Mouse (Mus musculus) cerebellum, postnatal 14 days (tissue): Measurements from ENCODE around the gene Tgm2.

Experiments
- DNase-seq, 2 experiments: peaks; one replicate each; pipeline ENCODE4 v3.0.0; 2021; ENCODE audit warnings: mixed read lengths in 2 of 2

Gene Tgm2

DNA sequence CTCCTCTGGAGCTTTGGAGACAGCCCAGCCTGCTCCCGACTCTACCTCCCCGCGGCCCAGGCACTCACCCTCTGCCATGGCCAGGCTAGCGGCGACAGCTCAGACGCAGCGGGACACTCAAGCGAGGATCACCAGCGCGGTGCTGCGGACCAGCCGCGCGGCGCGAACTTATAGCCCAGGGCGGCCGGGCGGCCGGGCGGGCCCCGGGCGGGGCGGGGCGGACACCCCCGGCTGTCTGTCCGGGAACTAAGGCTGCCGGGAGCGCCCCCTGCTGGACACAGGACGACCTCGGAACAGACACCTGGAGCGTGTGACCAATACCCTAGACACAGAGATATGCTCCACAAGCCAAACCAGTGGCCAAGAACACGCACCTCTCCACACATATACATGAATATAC lies at the start of gene Tgm2:
Tgm2 (minus strand) TSS at position 214 of the 400 bp plus-strand sequence.
- peak; percentile 84 to 86 for DNase-seq

GRCm38 (mm10) chr2:158194945-158195640 lies 48.9 kb upstream of the Tgm2 start:
- DNase-seq: peak; percentile 62 to 72

DNA sequence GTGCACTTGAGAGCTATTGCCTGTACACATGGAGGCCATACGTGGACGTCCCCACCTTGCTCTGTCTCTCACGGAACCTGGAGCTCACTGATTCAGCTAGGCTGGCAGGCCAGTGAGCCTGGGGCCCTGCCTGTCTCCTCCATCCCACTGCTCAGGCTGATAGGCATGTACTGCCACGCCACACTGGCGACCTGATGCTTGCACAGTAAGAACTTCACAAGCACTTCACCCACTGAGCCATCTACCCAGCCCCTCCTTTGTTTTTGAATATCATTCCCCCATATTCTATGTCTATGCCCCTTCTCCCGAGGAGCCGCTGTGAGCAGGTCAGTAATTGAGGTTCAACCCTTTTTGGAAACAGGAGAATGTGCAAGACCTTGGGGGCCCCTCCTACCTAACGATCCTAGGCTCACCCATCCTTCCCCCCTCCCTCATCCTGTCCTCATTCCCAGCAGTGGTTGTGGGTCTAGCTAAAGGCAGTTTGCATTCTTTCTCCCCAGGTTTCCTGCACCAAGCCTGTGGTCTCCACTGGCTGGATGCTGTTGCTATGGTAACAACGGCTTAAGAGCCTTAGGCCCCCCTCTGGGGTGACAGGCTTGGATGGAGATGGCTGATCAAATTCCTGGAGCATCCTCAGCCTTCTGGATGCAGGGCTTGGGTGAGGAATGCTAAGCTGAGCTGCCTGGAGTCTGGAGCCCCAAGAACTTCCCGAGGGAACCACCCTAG lies 47.5 kb upstream of the Tgm2 start:
- no peak for DNase-seq

DNA sequence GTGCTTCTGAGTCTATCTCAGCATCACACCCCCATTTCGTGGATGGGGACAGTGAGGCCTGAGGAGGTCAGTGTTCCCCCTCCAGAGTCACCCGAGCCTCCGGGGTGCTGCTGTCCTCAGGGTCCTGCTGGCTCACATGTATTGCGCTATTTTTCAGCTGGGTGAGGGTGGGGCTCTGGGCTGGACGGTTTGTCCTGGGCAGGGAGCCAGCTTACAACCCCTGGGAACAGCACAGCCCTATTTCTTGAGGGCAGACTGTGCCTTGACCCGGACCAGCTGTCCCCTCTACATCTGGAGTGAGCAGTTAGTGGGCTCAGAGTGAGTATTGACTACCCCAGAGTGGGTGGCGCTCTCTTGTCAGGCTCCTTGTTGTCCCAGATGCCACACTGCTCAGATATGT lies 44.9 kb upstream of the Tgm2 start:
- no peak for DNase-seq

GRCm38 (mm10) chr2:158189451-158189850 lies 43.2 kb upstream of the Tgm2 start:
- DNase-seq: no peak

DNA sequence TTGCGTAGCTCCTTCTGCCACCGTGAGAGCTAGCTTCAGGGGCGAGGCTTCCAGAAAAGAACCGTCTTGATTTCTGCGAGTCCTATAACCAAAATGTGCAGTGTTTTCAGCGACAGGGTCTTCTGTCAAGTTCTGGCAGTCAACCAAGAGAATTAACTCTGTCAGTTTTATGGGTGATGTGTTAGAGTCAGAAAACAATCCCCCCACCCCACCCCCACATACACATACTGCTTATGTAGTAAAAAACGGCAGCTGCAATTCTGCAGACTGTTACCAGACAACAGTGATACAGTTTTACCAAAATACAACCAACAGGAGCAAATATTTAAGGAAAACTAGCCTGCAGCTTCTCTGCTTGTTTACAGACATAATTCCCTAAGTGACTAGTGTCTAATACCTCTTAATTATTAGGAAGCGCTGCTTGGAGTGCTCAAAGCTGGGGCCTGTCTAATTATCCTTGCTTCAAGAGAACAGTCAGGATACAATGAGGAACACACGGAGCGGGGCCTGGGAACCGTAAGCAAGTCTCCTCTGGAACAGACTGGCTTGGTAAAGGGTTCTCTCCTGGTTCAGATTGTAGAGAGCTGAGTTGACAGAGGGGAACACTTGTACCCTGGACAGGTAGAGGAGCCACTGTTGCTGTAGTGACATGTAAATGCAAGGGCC lies 40.1 kb upstream of the Tgm2 start:
- no peak for DNase-seq

- no peak for DNase-seq
These were observed 37.0 kb upstream of the Tgm2 start for GRCm38 (mm10) chr2:158183266-158183665.

- no peak for DNase-seq
These were observed 35.7 kb upstream of the Tgm2 start for GRCm38 (mm10) chr2:158181932-158182331.

DNA sequence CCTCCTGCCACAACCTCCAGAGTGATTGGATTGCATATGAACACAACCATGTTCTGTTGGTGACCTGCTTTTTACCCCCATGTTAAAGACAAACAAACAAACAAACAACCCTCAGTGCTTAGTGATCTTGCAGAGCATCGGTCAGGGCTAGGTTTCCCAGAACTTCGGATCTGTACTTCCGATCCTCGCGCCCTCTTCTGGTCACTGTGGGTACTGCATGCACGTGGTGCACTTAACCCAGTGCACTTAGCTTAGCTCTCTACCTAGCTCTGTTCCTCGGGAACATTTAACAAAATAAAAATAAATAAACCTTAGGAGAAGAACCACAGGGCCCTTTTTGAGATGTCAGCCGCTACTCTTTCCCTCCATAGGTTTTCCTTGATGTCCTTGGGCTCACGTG lies 34.6 kb upstream of the Tgm2 start:
- peak; percentile 73 to 89 for DNase-seq

DNA sequence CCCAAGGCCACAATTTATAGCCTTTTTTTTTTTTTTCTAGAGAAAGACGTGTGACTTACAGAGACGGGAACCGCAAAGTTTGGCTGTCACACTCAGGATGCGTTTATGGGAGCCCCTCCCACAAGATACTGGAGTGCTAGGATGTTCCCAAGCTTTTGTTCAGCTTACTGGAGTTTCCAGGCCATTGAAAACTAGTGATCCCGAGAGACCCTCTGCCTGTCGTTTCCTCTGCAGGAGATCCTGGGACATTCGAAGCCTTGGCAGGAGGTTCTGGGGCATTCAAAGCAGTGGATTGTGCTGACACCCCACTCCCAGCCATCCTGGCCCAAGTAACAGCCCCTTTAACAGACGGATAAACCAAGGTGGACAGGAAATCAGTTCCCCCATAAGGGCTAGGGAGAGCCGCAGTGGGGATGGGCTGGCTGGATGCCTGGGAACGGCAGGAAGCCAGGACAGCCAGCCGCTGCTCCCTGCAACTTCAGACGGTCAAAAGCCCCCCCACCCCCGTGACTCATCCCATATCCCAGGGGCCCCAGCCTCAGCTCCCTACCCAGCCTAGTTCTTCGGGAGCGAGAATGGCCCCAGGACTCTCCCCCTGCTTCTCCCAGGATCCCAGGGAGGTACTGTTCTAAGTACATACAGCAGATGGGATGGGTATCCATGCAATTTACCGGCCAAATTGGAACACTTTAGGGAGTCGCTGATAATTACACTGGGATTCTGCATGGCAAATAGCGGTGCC lies 33.3 kb upstream of the Tgm2 start:
- peak; percentile 60 to 65 for DNase-seq

DNA sequence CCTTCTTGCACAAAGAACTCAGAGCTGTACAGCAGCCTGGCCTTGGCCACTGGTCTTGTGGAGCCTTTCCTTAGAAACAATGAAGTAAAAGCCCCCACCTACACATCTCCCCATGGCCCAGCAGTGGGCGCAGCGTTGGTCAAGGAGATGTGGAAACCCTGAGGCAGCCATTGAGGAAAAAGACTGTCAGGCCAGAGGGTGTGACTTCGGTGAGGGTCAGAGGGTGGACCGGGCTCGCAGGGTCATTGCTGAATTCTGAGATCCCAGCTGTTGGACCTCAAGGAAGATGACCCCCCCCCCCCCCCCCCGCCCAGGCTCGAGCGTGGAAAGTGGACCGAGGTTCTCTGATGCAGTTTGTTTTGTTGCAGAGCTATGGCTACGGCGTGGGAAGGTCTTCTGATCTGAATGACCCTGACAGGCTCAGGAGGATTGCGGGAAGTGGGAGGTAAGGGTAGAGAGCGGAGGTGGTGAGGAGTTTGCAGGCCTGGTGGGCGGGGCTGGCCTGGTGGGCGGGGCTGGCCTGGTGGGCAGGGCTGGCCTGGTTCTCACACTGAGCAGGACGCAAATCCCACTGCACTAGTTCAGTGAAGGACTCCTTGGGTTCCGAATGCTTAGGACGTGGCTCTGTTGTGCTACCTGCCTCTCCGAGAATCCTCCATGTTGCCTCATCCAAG lies 32.6 kb upstream of the Tgm2 start:
- DNase-seq: peak; percentile 41 to 50

GRCm38 (mm10) chr2:158178139-158178538 lies 31.9 kb upstream of the Tgm2 start:
- no peak for DNase-seq

DNA sequence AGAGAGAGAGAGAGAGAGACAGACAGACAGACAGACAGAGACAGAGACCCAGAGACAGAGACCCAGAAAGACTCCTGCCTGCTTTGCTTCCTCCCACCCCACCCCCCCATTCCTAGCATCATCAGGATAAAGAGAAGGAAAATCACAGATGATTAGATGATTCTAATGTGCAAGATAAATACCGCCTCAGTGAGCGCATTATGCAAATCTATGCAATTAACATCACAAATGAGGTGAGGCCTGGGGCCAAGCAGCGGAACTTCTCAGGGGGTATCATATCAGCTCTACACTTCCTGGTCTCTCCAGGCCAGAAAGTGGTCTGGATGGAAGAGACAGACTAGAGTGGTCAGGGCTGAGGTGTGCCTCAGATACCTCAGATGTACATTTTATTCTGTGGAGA lies 31.3 kb upstream of the Tgm2 start:
- no peak for DNase-seq

DNA sequence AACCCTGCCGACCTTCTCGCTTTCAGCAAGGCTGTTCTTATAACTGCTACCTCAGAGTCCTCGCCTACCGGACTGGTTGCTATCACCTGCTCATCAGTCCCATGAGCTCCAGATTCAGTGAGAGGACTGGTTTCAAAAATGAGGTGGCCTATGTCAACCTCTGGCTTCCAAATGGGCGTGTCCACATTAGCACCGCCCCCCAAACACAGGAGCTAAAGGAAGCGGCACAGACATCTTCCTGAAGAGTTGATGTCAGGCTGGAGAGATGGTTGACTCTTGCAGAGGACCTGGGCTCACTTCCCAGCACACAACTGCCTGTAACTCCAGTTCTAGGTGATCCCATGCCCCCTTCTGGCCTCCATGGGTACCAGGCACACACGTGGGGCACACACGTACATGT lies 30.5 kb upstream of the Tgm2 start:
- DNase-seq: no peak

GRCm38 (mm10) chr2:158175433-158175832 lies 29.2 kb upstream of the Tgm2 start:
- no peak for DNase-seq

DNA sequence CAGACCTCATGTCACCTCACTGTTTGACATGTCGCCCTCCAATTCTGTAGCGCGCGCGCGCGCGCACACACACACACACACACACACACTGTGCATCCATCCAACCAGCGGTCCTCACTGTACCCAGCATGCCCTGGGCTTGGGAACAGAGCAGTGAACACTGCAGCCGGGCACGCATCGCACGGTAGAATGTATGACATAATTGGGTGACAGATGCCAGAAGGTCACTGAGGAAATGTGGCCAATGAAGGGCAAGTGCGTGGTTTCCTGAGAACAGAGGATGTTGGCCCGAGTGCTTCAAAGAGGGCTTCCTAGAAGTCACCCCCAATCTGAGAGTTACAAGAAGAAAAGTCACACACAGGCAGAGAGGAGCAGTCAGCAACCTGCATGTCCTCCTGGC lies 28.7 kb upstream of the Tgm2 start:
- DNase-seq: peak in 1 of 2 experiments; percentile 32

- DNase-seq: no peak
These were observed 28.2 kb upstream of the Tgm2 start for GRCm38 (mm10) chr2:158174438-158174837.

DNA sequence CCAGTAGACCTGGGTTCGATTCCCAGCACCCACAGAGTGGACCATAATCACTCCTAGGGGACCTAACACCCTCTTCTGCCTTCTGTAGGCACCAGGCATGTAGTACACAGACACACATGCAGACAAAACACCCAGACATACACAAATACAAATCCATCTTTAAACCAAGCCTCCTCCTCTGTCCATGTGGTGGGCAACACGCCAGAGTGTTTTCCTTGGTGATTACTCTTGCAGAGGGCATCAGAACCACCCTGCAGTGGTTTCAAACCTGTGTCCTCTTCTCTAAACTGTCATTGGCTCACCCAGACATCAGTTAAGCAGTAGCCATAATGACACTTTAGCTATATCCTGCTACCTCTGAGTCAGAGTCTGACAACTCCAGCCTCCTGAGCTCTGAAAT lies 24.2 kb upstream of the Tgm2 start:
- DNase-seq: no peak

DNA sequence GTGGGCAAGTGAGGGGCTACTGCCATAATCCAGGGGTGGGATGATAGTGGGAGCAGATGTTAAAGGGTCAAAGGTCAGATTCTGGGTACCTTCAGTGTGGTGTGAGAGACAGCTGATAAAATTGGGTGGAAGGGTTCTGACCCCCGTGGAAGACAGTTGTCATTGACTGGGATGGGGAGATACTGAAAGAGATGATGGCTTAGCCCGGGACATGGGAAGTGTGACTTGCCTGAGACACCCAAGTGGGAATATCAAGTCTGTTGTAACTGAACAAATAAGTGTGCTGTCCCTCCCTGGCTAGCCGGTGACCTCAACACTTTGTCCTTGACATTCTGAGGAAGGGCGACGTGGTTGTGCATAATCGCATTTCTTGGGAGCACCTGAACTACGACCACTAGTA lies 23.5 kb upstream of the Tgm2 start:
- DNase-seq: no peak

DNA sequence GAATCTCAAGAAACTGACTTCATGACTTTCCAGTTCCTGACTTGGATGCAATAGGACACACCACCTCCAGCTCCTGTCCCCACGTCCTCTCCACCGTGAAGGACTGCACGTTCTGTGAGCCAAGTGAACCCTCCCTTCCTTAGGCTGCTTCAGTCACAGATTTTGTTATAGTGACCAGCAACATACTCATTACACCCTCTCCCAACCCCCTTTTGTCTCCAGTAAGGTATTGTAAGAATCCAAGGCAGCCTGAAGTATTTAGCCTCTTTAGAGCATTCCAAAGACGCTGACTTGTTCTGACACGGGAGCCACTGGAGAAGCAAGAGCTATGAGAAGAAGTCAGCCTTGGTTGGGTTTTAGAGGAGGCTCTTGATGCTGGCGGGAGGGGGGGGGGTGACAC lies 23.1 kb upstream of the Tgm2 start:
- no peak for DNase-seq

GRCm38 (mm10) chr2:158168741-158169211 lies 22.5 kb upstream of the Tgm2 start:
- DNase-seq: no peak

- DNase-seq: no peak
These were observed 21.4 kb upstream of the Tgm2 start for GRCm38 (mm10) chr2:158167496-158168205.
